Mouse (Mus musculus) testis, postnatal 10 days (tissue): Measurements from ENCODE around the gene Prps2.
"Not testable (repeated sequence)": the region's sequence is repeated elsewhere in the genome, so short reads cannot be mapped to it uniquely, and the experiment has no call there.

Source experiments
- DNase-seq: peaks from one replicate; pipeline ENCODE4 v3.0.0; 2021; ENCODE audit warnings: low spot score

Prps2 gene

GRCm38 (mm10) chrX:167323742-167324141 is 58.8 kb downstream of the Prps2 start:
- DNase-seq, result no peak

- DNase-seq, result no peak
Observed at GRCm38 (mm10) chrX:167321233-167321806, 61.2 kb downstream of the Prps2 start.

- no peak for DNase-seq
Observed at GRCm38 (mm10) chrX:167318819-167319396, 63.6 kb downstream of the Prps2 start.

GRCm38 (mm10) chrX:167315766-167316165 is 66.8 kb downstream of the Prps2 start:
- no peak for DNase-seq

GRCm38 (mm10) chrX:167315093-167315726 is 67.3 kb downstream of the Prps2 start:
- no peak for DNase-seq

GRCm38 (mm10) chrX:167302061-167302460 is 80.5 kb downstream of the Prps2 start:
- not testable (repeated sequence) for DNase-seq
